Comparison of ENCODE assay signal across 8 mouse cellular contexts in the genomic region with DNA sequence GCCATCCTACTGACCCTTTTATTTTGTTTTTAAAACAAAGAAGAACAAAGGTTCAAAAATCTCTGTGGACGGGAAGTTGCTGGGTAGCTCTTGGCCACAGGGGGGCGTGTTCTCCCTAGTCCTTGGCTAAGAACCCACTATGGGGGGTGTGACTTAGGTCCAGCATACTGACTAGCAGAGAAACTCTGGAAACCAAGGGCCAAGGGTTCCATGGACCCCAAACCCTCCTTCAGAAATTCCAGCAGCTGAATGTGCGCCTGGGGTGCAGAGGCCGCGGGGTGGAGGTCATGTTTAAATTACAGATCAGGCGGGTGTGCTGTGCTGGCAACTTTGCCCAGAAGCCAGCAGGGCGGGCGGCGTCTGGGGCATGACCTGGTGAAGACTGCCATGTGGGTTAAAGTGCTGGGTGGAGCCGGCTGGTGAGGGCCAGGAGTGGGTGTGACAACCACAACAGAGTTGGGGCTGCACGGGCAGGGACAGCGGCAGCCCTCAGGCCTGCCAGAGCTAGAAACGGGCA. TPM values are rescaled to one million over a fixed set of nuclear protein-coding genes. Genes with fewer than 3 reads are reported as not detected.
DNase-seq lines count a peak whose midpoint lies in the region; ATAC-seq lines count a peak whose summit lies in the region.

No protein-coding gene starts in this region.

- no peaks in the 10 kb centered on the region for H3K27me3 ChIP-seq in embryonic facial prominence, embryonic 11.5 days (ENCODE audit: control insufficient read depth, insufficient read depth, low read length)

- no peak overlapping the region for H3K4me2 ChIP-seq in embryonic facial prominence, embryonic 11.5 days (ENCODE audit: low read depth, low read length)

- ATAC-seq in embryonic facial prominence, embryonic 11.5 days (replicated peaks; ENCODE audit: insufficient number of reproducible peaks, low FRiP score, low TSS enrichment, low read depth) = no peak

- H3K9me3 ChIP-seq in embryonic facial prominence, embryonic 11.5 days (replicated peaks; ENCODE audit: control insufficient read depth, low read length) = no peaks in the 10 kb centered on the region

- no peak overlapping the region for H3K4me3 ChIP-seq in embryonic facial prominence, embryonic 11.5 days (ENCODE audit: low read depth, low read length)

- DNase-seq in cerebellum, adult 9-10 months = peak; percentile 34
- DNase-seq in cerebellum, adult 8-10 months = no peak
- peak; percentile 27 for DNase-seq in right cerebral cortex, postnatal 4 days
- no peak for DNase-seq in right cerebral cortex, postnatal 36 days (ENCODE audit: low spot score in 2 of 2)
- DNase-seq in embryonic facial prominence, embryonic 11.5 days (ENCODE audit: low spot score) = peak; percentile 66
- DNase-seq in kidney, postnatal 10 days = peak; percentile 70
- DNase-seq in lung, postnatal 36 days = peak; percentile 82
- DNase-seq in testis, postnatal 14 days (ENCODE audit: low spot score) = peak; percentile 47

- 41% methylated on average over 13 of the region's 13 CpGs for WGBS in embryonic facial prominence, embryonic 11.5 days

- no peaks in the 10 kb centered on the region for H3K4me1 ChIP-seq in embryonic facial prominence, embryonic 11.5 days (ENCODE audit: control insufficient read depth, insufficient read depth, low read length)

- H3K27ac ChIP-seq in embryonic facial prominence, embryonic 11.5 days (replicated peaks; ENCODE audit: low read depth, low read length) = no peak overlapping the region

- H3K36me3 ChIP-seq in embryonic facial prominence, embryonic 11.5 days (replicated peaks; ENCODE audit: control insufficient read depth, insufficient read depth, low read depth, low read length) = no peaks in the 10 kb centered on the region

- no peak overlapping the region for H3K9ac ChIP-seq in embryonic facial prominence, embryonic 11.5 days (replicated peaks; ENCODE audit: low read length)

RNA-seq across cellular contexts. Expression of a gene that starts 29.9 kb away (rescaled TPM):
- 6.9 and 7.7 TPM in 2 replicates for polyA plus RNA-seq in embryonic facial prominence, embryonic 11.5 days (2014; fragmentation: Nextera tagmentation; extraction: Ambion mirVana)

RNA-seq across cellular contexts. Expression of a gene that starts 41.6 kb away (rescaled TPM):
- polyA plus RNA-seq in embryonic facial prominence, embryonic 11.5 days (2014; fragmentation: Nextera tagmentation; extraction: Ambion mirVana) = 488 and 508 TPM in 2 replicates

Comparison
In these comparisons a context has a peak if more than half of its experiments do, and no peak if none do; other contexts are left out.
1. DNase-seq: peak in cerebellum, adult 9-10 months (single experiment), right cerebral cortex, postnatal 4 days (single experiment), embryonic facial prominence, embryonic 11.5 days (single experiment), kidney, postnatal 10 days (single experiment), lung, postnatal 36 days (single experiment) and testis, postnatal 14 days (single experiment); none in cerebellum, adult 8-10 months (single experiment) and right cerebral cortex, postnatal 36 days (0 of 2).